Mouse (Mus musculus): ENCODE results near the gene Prss53.

- peak; percentile 73; the same call in 1 of the 2 replicates for TF ChIP-seq HCFC1 (IDR thresholded peaks at IDR 0.05; ENCODE audit: borderline replicate concordance, insufficient read depth, low read length)
- TF ChIP-seq CHD2 (IDR thresholded peaks at IDR 0.05; ENCODE audit: low read depth, low read length) = no peak
- no peak for TF ChIP-seq ZC3H11A (IDR thresholded peaks at IDR 0.05; ENCODE audit: borderline replicate concordance, low read depth, low read length)
- 0 out of 2 replicates have a peak, but pooled peaks have one; percentile 29 for TF ChIP-seq MAFK (IDR thresholded peaks at IDR 0.05; ENCODE audit: insufficient read depth, low read depth, low read length)
Observed at GRCm38 (mm10) chr7:127912190-127912871, 21.6 kb upstream of the Prss53 start, which contains the start of gene Kat8.

Measured in ES-E14 (cell line).